Mouse (Mus musculus): ENCODE data around the gene Snrpb2. TPM values are rescaled to one million over a fixed set of nuclear protein-coding genes. Genes with fewer than 3 reads are reported as not detected.
A peak's percentile ranks its signal among the peaks of the same experiment; 100 is the strongest.

Snrpb2 gene
- total RNA-seq (2021): 10 to 100 TPM; 64.6 to 65.3 TPM
- long read RNA-seq, experiment 1, transcript Snrpb2-204 (4 exons, 1,827 nt): minor isoform, 7 of 46 reads
- long read RNA-seq, experiment 1, transcript Snrpb2-201 (7 exons, 2,061 nt): major isoform, 27 of 46 reads
- long read RNA-seq, experiment 1, partial matches to known transcripts: 9 of 46 reads
- long read RNA-seq, experiment 1, other reads (novel, unspliced or antisense): 2 of 46 reads
- long read RNA-seq, experiment 2, transcript Snrpb2-201 (7 exons, 2,061 nt): major isoform, 27 of 37 reads
- long read RNA-seq, experiment 2, partial matches to known transcripts: 8 of 37 reads
- long read RNA-seq, experiment 2, other reads (novel, unspliced or antisense): 0 of 37 reads

GRCm38 (mm10) chr2:143062812-143063792 lies at the start of gene Snrpb2:
Gene Snrpb2 (plus strand): TSS chr2:143063039.
- DNase-seq (ENCODE audit: low spot score in 2 of 2): peak; percentile 82 to 85

- DNase-seq (ENCODE audit: low spot score in 2 of 2): no peak
Measured at GRCm38 (mm10) chr2:143013057-143013456, 49.8 kb upstream of the Snrpb2 start.

GRCm38 (mm10) chr2:143018084-143018483 lies 44.8 kb upstream of the Snrpb2 start:
- DNase-seq (ENCODE audit: low spot score in 2 of 2): no peak

GRCm38 (mm10) chr2:143018591-143019130 lies 44.2 kb upstream of the Snrpb2 start:
- no peak for DNase-seq (ENCODE audit: low spot score in 2 of 2)

GRCm38 (mm10) chr2:143019727-143020126 lies 43.1 kb upstream of the Snrpb2 start:
- no peak for DNase-seq (ENCODE audit: low spot score in 2 of 2)

- no peak for DNase-seq (ENCODE audit: low spot score in 2 of 2)
Measured at GRCm38 (mm10) chr2:143023331-143023730, 39.5 kb upstream of the Snrpb2 start.

- no peak for DNase-seq (ENCODE audit: low spot score in 2 of 2)
Measured at GRCm38 (mm10) chr2:143024226-143024625, 38.6 kb upstream of the Snrpb2 start.

GRCm38 (mm10) chr2:143031283-143031682 lies 31.6 kb upstream of the Snrpb2 start:
- DNase-seq (ENCODE audit: low spot score in 2 of 2): no peak

- no peak for DNase-seq (ENCODE audit: low spot score in 2 of 2)
Measured at GRCm38 (mm10) chr2:143032378-143033255, 30.2 kb upstream of the Snrpb2 start.

GRCm38 (mm10) chr2:143034350-143035085 lies 28.3 kb upstream of the Snrpb2 start:
- DNase-seq (ENCODE audit: low spot score in 2 of 2): no peak

- DNase-seq (ENCODE audit: low spot score in 2 of 2): no peak
Measured at GRCm38 (mm10) chr2:143035086-143035593, 27.7 kb upstream of the Snrpb2 start.

- no peak for DNase-seq (ENCODE audit: low spot score in 2 of 2)
Measured at GRCm38 (mm10) chr2:143041596-143041995, 21.2 kb upstream of the Snrpb2 start.

GRCm38 (mm10) chr2:143055251-143055650 lies 7.6 kb upstream of the Snrpb2 start:
- no peak for DNase-seq (ENCODE audit: low spot score in 2 of 2)

GRCm38 (mm10) chr2:143056736-143057135 lies 6.1 kb upstream of the Snrpb2 start:
- DNase-seq (ENCODE audit: low spot score in 2 of 2): no peak

GRCm38 (mm10) chr2:143062432-143062811 lies 417 bp upstream of the Snrpb2 start:
- DNase-seq (ENCODE audit: low spot score in 2 of 2): no peak

- no peak for DNase-seq (ENCODE audit: low spot score in 2 of 2)
Measured at GRCm38 (mm10) chr2:143065914-143066313, 3.1 kb downstream of the Snrpb2 start.

GRCm38 (mm10) chr2:143078198-143078851 lies 15.5 kb downstream of the Snrpb2 start, which contains the start of gene Otor:
Gene Otor (plus strand): TSS chr2:143078473.
- no peak for DNase-seq (ENCODE audit: low spot score in 2 of 2)

- DNase-seq (ENCODE audit: low spot score in 2 of 2): no peak
Measured at GRCm38 (mm10) chr2:143081693-143082092, 18.9 kb downstream of the Snrpb2 start.

- DNase-seq (ENCODE audit: low spot score in 2 of 2): no peak
Measured at GRCm38 (mm10) chr2:143084852-143085397, 22.1 kb downstream of the Snrpb2 start.

Data from adrenal gland, postnatal 4 days (tissue).